Mouse (Mus musculus) cerebellum, postnatal 36 days (tissue): ENCODE data around the gene Gm11569.
"Not testable (repeated sequence)": the region's sequence is repeated elsewhere in the genome, so short reads cannot be mapped to it uniquely, and the experiment has no call there.

Experiments
- DNase-seq, 2 experiments: peaks; one replicate each; pipeline ENCODE4 v3.0.0; 2021 to 2022; ENCODE audit warnings: mixed read lengths in 2 of 2

Gm11569 gene

GRCm38 (mm10) chr11:99798832-99799231 lies at the start of gene Gm11569:
Gene Gm11569, minus strand, starts transcription at chr11:99798932.
- DNase-seq = not testable (repeated sequence)

- no peak for DNase-seq
Measured at GRCm38 (mm10) chr11:99846746-99847145, 48.0 kb upstream of the Gm11569 start.

DNA sequence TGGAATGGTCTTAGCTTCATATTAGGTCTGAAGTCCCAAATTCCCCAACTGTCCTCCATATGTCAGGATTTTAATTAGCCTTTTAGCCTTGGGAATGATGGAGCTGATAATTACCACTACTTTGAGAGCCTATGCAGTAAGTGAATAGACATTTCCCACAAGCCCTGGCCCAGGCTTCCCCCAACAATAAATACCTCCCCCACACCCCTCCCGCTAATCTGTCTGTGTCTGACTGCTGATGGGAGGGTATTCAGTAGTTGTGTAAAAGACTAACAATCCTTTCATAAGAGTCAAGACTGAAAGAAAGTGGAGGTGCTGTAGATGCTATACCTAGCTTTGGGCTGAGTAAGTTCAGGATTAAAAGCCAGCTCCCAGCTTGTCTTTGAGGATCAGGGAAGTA lies 43.5 kb upstream of the Gm11569 start:
- no peak for DNase-seq

GRCm38 (mm10) chr11:99837966-99838365 lies 39.2 kb upstream of the Gm11569 start, which contains the start of gene 2300003K06Rik:
Gene 2300003K06Rik, minus strand, starts transcription at chr11:99838066.
- DNase-seq = no peak

DNA sequence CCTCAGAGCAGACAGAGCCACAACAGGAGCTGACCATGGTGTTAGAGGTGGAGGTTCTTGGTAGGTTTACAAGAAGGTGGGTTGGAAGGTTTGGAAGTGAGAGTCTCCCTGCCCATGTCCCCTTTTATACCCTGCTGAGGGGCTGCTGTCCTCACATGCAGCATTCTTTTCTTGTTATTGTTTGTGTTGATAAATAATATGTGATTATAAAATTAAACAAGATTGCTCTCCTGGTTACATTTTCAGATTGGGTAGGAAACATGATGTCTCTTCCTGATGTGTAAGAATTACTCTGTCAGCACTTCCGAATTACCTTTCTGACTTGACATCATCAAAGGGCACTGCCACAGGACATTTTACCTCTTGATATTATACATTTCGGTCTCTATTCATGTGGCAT lies 16.8 kb upstream of the Gm11569 start, which contains the start of gene Gm11564:
Gene Gm11564, minus strand, starts transcription at position 101 of the 400 bp plus-strand sequence.
- not testable (repeated sequence) for DNase-seq

GRCm38 (mm10) chr11:99809792-99810191 lies 11.1 kb upstream of the Gm11569 start, which contains the start of gene Krtap4-13:
Gene Krtap4-13, minus strand, starts transcription at chr11:99809892.
- DNase-seq = not testable (repeated sequence)

- not testable (repeated sequence) for DNase-seq
Measured at GRCm38 (mm10) chr11:99804346-99804745, 5.6 kb upstream of the Gm11569 start, which contains the start of gene Gm11554. Gene Gm11554, minus strand, starts transcription at chr11:99804446.

DNA sequence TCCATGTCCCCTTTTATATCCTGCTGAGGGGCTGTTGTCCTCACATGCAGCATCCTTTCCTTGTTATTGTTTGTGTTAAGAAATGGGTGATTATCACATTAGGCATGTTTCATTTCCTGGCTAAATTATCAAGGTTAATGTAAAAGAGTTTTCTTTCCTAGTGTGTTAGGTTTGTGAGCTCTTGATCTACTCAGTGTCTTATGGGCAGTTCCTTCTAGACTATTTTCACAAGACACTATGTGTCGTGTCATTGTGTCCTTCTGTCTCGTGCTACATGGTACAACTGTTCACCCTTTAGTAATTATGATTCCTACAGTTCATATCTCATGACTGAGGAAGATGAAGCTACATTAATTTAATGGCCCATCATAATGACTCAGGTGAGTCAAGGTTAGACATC lies 5.4 kb downstream of the Gm11569 start, which contains the start of gene Gm11596:
Gene Gm11596, minus strand, starts transcription at position 101 of the 400 bp plus-strand sequence.
- no peak for DNase-seq

DNA sequence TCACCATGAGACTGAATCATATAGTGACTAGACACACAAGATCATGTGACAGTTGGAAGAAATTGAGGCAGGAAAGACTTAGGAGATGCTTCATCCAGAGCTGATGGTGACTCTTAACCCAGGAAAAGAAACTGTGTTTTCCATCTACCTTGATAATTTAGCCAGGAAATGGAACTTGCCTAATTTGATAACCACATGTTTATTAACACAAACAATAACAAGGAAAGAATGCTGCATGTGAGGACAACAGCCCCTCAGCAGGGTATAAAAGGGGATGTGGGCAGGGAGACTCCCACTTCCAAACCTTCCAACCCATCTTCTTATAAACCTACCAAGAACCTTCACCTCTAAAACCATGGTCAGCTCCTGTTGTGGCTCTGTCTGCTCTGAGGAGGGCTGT lies 13.8 kb downstream of the Gm11569 start, which contains the start of gene Krtap4-9:
Gene Krtap4-9, plus strand, starts transcription at position 301 of the 400 bp plus-strand sequence.
- not testable (repeated sequence) for DNase-seq

DNA sequence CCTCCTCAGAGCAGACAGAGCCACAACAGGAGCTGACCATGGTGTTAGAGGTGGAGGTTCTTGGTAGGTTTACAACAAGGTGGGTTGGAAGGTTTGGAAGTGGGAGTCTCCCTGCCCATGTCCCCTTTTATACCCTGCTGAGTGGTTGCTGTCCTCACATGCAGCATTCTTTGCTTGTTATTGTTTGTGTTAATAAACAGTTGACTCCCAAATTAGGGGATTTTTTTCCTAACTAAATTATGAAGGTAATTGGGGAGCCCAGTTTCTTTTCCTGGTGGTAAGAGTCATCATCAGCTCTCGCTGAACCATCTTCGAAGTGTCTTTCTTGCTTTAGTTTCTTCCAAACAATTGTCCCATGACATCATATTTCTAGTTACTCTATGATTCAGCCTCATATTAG lies 18.1 kb downstream of the Gm11569 start, which contains the start of gene Krtap4-8:
Gene Krtap4-8, minus strand, starts transcription at position 101 of the 400 bp plus-strand sequence.
- no peak for DNase-seq

GRCm38 (mm10) chr11:99778401-99778800 lies 20.3 kb downstream of the Gm11569 start:
- DNase-seq = no peak

- not testable (repeated sequence) for DNase-seq
Measured at GRCm38 (mm10) chr11:99772813-99773212, 25.9 kb downstream of the Gm11569 start, which contains the start of gene Gm11595. Gene Gm11595, minus strand, starts transcription at chr11:99772913.

- DNase-seq = no peak
Measured at GRCm38 (mm10) chr11:99768410-99768809, 30.3 kb downstream of the Gm11569 start.

DNA sequence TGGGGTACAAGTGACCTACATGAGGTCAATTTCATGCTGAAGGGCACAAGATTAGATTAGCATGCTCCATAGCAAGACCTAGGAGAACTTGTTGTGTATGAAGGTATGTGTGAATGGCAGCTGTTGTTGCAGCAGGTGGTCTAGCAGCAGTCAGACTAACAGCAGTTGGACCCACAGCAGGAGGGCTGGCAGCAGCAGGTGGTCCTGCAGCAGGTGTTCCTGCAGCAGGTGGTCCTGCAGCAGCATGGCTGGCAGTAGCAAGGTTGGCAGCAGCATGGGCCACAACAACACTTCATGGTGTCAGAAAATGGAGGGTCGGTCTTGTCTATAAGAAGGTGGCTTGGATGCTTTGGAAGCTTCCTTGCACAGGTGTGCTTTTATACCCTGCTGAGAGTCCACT lies 39.9 kb downstream of the Gm11569 start:
- DNase-seq = no peak
